Mouse (Mus musculus) cerebellum, adult (tissue): Measurements from ENCODE around the gene Ankrd54.
"Not testable (repeated sequence)": the region's sequence is repeated elsewhere in the genome, so short reads cannot be mapped to it uniquely, and the experiment has no call there.

Experiments used
- ATAC-seq: cut with Nextera tagmentation; 2 replicates; pipeline ENCODE4 v1.9.2; 2017; ENCODE audit warnings: mild to moderate bottlenecking, moderate library complexity, mixed read lengths; ENCODE audit not compliant: insufficient number of reproducible peaks, low FRiP score, low TSS enrichment

Gene Ankrd54

GRCm38 (mm10) chr15:79023366-79023765 is 39.3 kb downstream of the Ankrd54 start:
- ATAC-seq, result no peak

GRCm38 (mm10) chr15:79022671-79023230 is 39.9 kb downstream of the Ankrd54 start:
- no peak for ATAC-seq

- no peak for ATAC-seq
Measured at GRCm38 (mm10) chr15:79018886-79019285, 43.8 kb downstream of the Ankrd54 start.

- no peak for ATAC-seq
Measured at GRCm38 (mm10) chr15:79018191-79018590, 44.5 kb downstream of the Ankrd54 start.

- ATAC-seq, result no peak
Measured at GRCm38 (mm10) chr15:79013382-79013781, 49.3 kb downstream of the Ankrd54 start.

GRCm38 (mm10) chr15:79011550-79011949 is 51.1 kb downstream of the Ankrd54 start:
- no peak for ATAC-seq

- no peak for ATAC-seq
Measured at GRCm38 (mm10) chr15:79009734-79010133, 53.0 kb downstream of the Ankrd54 start.

GRCm38 (mm10) chr15:79007836-79008235 is 54.9 kb downstream of the Ankrd54 start:
- not testable (repeated sequence) for ATAC-seq

- no peak for ATAC-seq
Measured at GRCm38 (mm10) chr15:79007059-79007458, 55.6 kb downstream of the Ankrd54 start.

- ATAC-seq, result no peak
Measured at GRCm38 (mm10) chr15:79006638-79007037, 56.1 kb downstream of the Ankrd54 start.

GRCm38 (mm10) chr15:79005581-79005980 is 57.1 kb downstream of the Ankrd54 start:
- no peak for ATAC-seq
